Mouse (Mus musculus) A20 (cell line): ENCODE measurements around the gene Tmem217.

ENCODE experiments used
- DNase-seq: peaks from one replicate; pipeline ENCODE4 v3.0.0-alpha.2; 2011; ENCODE audit warnings: low read depth, low spot score

Tmem217 gene

GRCm38 (mm10) chr17:29549543-29550428 lies 2.4 kb downstream of the Tmem217 start, which contains the start of the genes Gm17657 and Tbc1d22b:
TSS of gene Gm17657 (minus strand) at chr17:29549638.
TSS of gene Tbc1d22b (plus strand) at chr17:29549785.
- peak; percentile 98 for DNase-seq

GRCm38 (mm10) chr17:29548994-29549393 lies 3.2 kb downstream of the Tmem217 start:
- no peak for DNase-seq

GRCm38 (mm10) chr17:29548494-29548893 lies 3.7 kb downstream of the Tmem217 start:
- DNase-seq = peak; percentile 24

- DNase-seq = no peak
These were observed 6.9 kb downstream of the Tmem217 start for GRCm38 (mm10) chr17:29545241-29545640.

GRCm38 (mm10) chr17:29544064-29544463 lies 8.1 kb downstream of the Tmem217 start:
- DNase-seq = no peak

GRCm38 (mm10) chr17:29542831-29543690 lies 9.1 kb downstream of the Tmem217 start:
- no peak for DNase-seq

- no peak for DNase-seq
These were observed 10.8 kb downstream of the Tmem217 start for GRCm38 (mm10) chr17:29541419-29541818.

- DNase-seq = no peak
These were observed 11.8 kb downstream of the Tmem217 start for GRCm38 (mm10) chr17:29540426-29540825.

- DNase-seq = no peak
These were observed 18.3 kb downstream of the Tmem217 start for GRCm38 (mm10) chr17:29533866-29534265.

- DNase-seq = no peak
These were observed 20.3 kb downstream of the Tmem217 start for GRCm38 (mm10) chr17:29531757-29532384.

- no peak for DNase-seq
These were observed 20.9 kb downstream of the Tmem217 start for GRCm38 (mm10) chr17:29531278-29531677.

- no peak for DNase-seq
These were observed 21.7 kb downstream of the Tmem217 start for GRCm38 (mm10) chr17:29530508-29530907.

GRCm38 (mm10) chr17:29528568-29529187 lies 23.5 kb downstream of the Tmem217 start:
- peak; percentile 63 for DNase-seq

GRCm38 (mm10) chr17:29525613-29526012 lies 26.6 kb downstream of the Tmem217 start:
- no peak for DNase-seq

GRCm38 (mm10) chr17:29519731-29520130 lies 32.5 kb downstream of the Tmem217 start:
- no peak for DNase-seq

- DNase-seq = peak; percentile 71
These were observed 33.5 kb downstream of the Tmem217 start for GRCm38 (mm10) chr17:29518665-29519064.

GRCm38 (mm10) chr17:29514435-29514834 lies 37.8 kb downstream of the Tmem217 start:
- DNase-seq = peak; percentile 83

GRCm38 (mm10) chr17:29513044-29513730 lies 39.0 kb downstream of the Tmem217 start:
- DNase-seq = peak; percentile 65

- DNase-seq = peak; percentile 79
These were observed 41.5 kb downstream of the Tmem217 start for GRCm38 (mm10) chr17:29510691-29511090.

- DNase-seq = peak; percentile 61
These were observed 43.1 kb downstream of the Tmem217 start for GRCm38 (mm10) chr17:29508927-29509608.
